Mouse (Mus musculus) neural tube, embryonic 10.5 days (tissue): ENCODE data around the gene Cep128.
A peak's percentile ranks its signal among the peaks of the same experiment; 100 is the strongest.
"Not testable (repeated sequence)": the region's sequence is repeated elsewhere in the genome, so short reads cannot be mapped to it uniquely, and the experiment has no call there.

Experiments
- DNase-seq: peaks from one replicate; pipeline ENCODE4 v3.0.0-alpha.2; 2017; ENCODE audit warnings: low spot score; ENCODE audit errors: extremely low spot score

Cep128 gene

GRCm38 (mm10) chr12:91384281-91385017, at the start of gene Cep128, which contains the start of gene Tshr:
Cep128 (minus strand) TSS chr12:91384409.
Tshr (plus strand) TSS chr12:91384563.
- DNase-seq = peak; percentile 90

- DNase-seq = no peak
Measured at GRCm38 (mm10) chr12:91427129-91427528, 42.9 kb upstream of the Cep128 start.

- no peak for DNase-seq
Measured at GRCm38 (mm10) chr12:91426499-91426898, 42.3 kb upstream of the Cep128 start.

- DNase-seq = no peak
Measured at GRCm38 (mm10) chr12:91423125-91423820, 39.1 kb upstream of the Cep128 start.

- no peak for DNase-seq
Measured at GRCm38 (mm10) chr12:91421272-91421671, 37.1 kb upstream of the Cep128 start.

GRCm38 (mm10) chr12:91418791-91419190, 34.6 kb upstream of the Cep128 start:
- DNase-seq = peak; percentile 63

GRCm38 (mm10) chr12:91416828-91417227, 32.6 kb upstream of the Cep128 start:
- DNase-seq = no peak

GRCm38 (mm10) chr12:91415112-91415511, 30.9 kb upstream of the Cep128 start:
- DNase-seq = no peak

GRCm38 (mm10) chr12:91412461-91413182, 28.4 kb upstream of the Cep128 start:
- DNase-seq = no peak

- no peak for DNase-seq
Measured at GRCm38 (mm10) chr12:91410306-91410705, 26.1 kb upstream of the Cep128 start.

GRCm38 (mm10) chr12:91401049-91401352, 16.8 kb upstream of the Cep128 start:
- DNase-seq = no peak

GRCm38 (mm10) chr12:91400232-91401048, 16.2 kb upstream of the Cep128 start:
- DNase-seq = peak; percentile 77

GRCm38 (mm10) chr12:91383516-91384264, 519 bp downstream of the Cep128 start:
- DNase-seq = no peak

- DNase-seq = no peak
Measured at GRCm38 (mm10) chr12:91369173-91369572, 15.0 kb downstream of the Cep128 start.

GRCm38 (mm10) chr12:91353783-91354182, 30.4 kb downstream of the Cep128 start:
- no peak for DNase-seq

- not testable (repeated sequence) for DNase-seq
Measured at GRCm38 (mm10) chr12:91338656-91339055, 45.6 kb downstream of the Cep128 start.

- DNase-seq = no peak
Measured at GRCm38 (mm10) chr12:91327527-91327926, 56.7 kb downstream of the Cep128 start.

GRCm38 (mm10) chr12:91326104-91326503, 58.1 kb downstream of the Cep128 start:
- peak; percentile 23 for DNase-seq

- no peak for DNase-seq
Measured at GRCm38 (mm10) chr12:91315026-91315425, 69.2 kb downstream of the Cep128 start.

GRCm38 (mm10) chr12:91313974-91314587, 70.1 kb downstream of the Cep128 start:
- DNase-seq = no peak
